In genomic region chr10:126620802-126621201, GRCm38 (mm10) we compare ENCODE assay signal across 10 mouse cellular contexts.
"Had no signal": no experiment of that assay in that cellular context is flagged by ENCODE, and none has a peak within 500 bp of the region (broad histone marks: within the 10 kb centered on the region; RNA-seq: fewer than 3 reads in every experiment).

No protein-coding gene starts in this region.

- H3K36me3 ChIP-seq: limb, embryonic 13.5 days; stomach, embryonic 15.5 days had no signal

- H3K4me3 ChIP-seq: layer of hippocampus, adult 2 months; limb, embryonic 13.5 days; stomach, embryonic 15.5 days had no signal

- H3K4me1 ChIP-seq: limb, embryonic 13.5 days; stomach, embryonic 15.5 days had no signal

- H3K27me3 ChIP-seq: limb, embryonic 13.5 days; stomach, embryonic 15.5 days had no signal

- DNase-seq: kidney, postnatal 10 days; kidney, postnatal 4 days; left cerebral cortex, postnatal 4 days; lung, adult 18-20 months; right cerebral cortex, postnatal 14 days; thymus, postnatal 4 days had no signal

- H3K27ac ChIP-seq: layer of hippocampus, adult 2 months; limb, embryonic 13.5 days; liver, embryonic 14.5 days; stomach, embryonic 15.5 days had no signal

- H3K4me2 ChIP-seq: limb, embryonic 13.5 days; stomach, embryonic 15.5 days had no signal

- H3K9ac ChIP-seq: limb, embryonic 13.5 days; liver, embryonic 14.5 days; stomach, embryonic 15.5 days had no signal

- H3K9me3 ChIP-seq: limb, embryonic 13.5 days; stomach, embryonic 15.5 days had no signal
